Mouse (Mus musculus): Measurements from ENCODE around the gene Lss.

Gene Lss

DNA sequence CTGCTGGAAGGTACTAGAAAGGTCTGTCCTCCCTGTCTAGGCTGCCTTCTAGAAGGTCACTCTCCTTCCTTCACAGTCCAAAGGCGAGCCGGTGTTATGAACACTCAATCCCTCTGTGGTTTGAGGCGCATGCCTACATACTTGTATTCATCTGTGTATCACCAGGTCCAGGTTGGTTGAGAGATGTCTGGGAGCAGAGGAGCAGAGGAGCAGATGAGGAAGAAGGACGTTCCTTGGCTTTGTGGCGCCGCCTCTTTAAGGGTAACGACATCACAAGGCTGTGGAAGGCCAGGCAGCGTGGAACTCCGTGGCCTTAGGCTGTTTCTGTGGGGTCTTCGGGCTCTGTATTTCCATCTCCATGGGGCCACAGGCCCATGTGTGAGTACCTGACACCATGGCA lies 30.6 kb downstream of the Lss start, which contains the start of gene Spatc1l:
Gene Spatc1l (plus strand): TSS at position 301 of the 400 bp plus-strand sequence.
- no peak for DNase-seq (ENCODE audit: low read depth, low spot score)

DNA sequence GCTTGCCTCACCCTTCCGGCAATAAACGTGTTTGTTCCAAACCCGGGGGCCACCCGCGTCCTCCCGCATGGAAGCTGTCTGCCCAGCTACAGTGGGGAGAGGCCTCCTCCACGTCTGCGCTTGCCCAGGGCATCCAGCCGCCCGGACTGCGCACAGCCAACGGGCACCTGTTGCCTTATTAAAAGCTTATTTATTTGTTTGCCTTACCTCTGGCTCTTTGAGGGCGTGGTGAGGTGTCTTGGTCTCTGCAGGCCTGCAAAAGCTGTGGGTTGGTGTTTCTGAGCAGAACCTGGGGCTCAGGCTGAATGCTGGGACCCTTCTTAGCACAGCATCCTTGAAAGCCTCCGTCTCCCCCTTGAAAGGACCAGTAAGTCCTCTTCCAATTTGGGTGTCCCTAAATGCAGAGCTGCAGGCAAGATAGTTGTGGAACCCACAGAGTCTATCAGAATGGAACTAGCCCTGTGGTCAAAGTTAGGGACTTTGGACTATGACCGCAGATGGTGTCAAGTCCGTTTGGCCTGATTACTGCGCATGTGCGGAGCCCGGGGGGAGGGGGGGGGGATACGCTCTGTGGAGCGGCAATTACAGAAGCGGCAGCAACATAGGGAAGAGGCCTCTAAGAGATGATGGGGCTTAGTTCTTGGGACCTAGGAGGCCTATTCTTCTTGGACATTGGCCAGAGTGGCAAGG lies 38.8 kb downstream of the Lss start:
- no peak for DNase-seq (ENCODE audit: low read depth, low spot score)

DNA sequence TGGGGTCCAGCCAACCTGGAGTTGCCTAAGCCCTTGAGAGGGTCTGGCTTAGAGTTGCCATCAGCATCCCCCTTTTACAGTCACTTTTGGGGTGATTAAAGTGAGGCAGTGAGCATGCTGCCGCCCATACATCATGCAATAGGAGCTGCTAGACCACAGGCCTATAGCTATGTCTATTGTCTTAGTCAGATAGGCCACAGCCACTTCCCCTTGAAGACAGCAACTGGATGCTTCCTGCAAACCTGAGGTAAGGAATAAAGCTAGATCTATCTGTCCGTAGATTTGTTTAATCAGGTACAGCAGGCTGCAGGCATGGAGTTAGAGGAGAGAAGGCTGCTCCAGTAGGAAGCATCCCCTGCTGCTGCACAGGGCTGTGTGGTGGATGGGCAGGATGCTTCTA lies 39.7 kb downstream of the Lss start:
- no peak for DNase-seq (ENCODE audit: low read depth, low spot score)

GRCm38 (mm10) chr10:76572151-76572550 lies 40.8 kb downstream of the Lss start:
- DNase-seq (ENCODE audit: low read depth, low spot score) = no peak

DNA sequence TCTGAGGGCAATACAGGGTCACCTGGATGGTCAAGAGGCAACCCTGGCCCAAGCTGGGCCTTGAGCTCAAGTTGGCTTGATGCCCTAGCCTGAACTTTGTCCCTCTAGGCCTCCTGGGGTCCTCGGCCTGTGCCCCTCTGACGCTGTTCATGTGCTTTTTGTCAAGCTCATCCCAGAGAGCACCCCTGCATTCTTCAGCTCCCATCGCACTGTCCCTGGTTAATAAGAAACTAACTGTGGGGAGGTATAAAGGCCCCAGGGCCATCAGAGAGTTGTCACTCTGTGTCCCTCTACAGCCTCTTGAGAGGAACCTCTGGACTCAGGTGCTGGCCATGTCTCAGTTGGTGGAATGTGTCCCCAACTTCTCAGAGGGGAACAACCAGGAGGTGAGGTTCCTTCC lies 44.0 kb downstream of the Lss start, which contains the start of gene Ftcd:
Gene Ftcd (plus strand): TSS at position 275 of the 400 bp plus-strand sequence.
- DNase-seq (ENCODE audit: low read depth, low spot score) = no peak

DNA sequence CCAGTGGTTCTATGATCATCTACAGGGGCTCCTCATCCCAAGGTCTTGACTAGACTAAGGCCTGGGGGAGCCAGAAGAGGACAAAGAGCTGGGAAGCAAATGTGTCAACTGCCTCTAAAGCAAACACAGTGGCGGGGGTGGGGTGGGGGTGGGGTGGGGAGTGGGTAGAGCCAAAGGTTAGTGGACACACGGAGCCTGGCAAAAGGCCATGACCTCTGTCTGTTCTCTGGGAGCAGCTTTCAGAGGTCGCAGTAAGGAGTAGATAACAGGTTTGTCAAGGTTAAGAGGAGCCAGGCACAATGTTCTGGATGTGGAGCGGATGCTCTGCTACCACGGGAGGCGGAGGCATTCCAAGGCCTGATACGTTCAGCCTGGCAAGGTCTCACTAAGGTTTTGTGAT lies 45.5 kb downstream of the Lss start:
- no peak for DNase-seq (ENCODE audit: low read depth, low spot score)

GRCm38 (mm10) chr10:76584138-76584537 lies 52.8 kb downstream of the Lss start:
- no peak for DNase-seq (ENCODE audit: low read depth, low spot score)

DNA sequence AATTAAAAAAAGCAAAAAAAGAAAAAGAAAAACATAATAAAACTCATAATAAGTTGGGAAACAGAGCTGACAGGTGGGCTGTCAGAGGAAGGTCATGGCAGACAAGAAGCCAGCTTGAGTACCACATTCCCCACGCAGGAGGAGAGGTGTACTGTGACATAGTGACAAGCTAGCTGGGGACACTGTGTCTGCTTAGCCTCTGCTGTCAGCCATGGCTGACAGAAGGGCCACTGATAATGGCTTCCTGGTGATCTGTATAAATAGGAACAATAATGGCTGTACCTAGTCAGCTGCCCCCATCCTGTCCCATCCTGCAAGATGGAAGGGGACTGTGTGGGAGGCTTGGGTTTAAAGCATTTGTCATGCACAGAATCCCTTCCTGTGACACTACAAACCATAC lies 54.8 kb downstream of the Lss start:
- DNase-seq (ENCODE audit: low read depth, low spot score) = no peak

- no peak for DNase-seq (ENCODE audit: low read depth, low spot score)
Observed at GRCm38 (mm10) chr10:76590197-76590596, 58.8 kb downstream of the Lss start.

GRCm38 (mm10) chr10:76596338-76596737 lies 65.0 kb downstream of the Lss start:
- no peak for DNase-seq (ENCODE audit: low read depth, low spot score)

DNA sequence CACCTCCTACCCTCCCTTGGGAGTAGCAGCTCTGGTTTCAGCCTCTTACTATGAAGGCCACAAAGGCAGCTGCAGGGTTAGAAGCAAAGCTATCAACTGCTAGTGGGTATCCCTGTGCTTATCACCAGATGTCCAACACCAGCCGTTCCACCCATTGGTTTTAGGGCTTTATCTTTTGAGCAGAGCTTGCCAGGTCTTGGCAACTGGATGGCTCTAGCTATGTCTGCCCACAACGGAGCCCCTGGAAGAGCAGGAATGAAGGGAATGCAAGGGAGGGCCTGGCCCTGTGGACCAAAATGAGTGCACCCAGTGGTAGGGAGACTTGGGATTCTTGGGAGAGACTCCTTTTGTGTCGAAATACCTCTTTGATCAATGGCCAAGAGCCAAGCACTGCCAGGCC lies 71.3 kb downstream of the Lss start:
- no peak for DNase-seq (ENCODE audit: low read depth, low spot score)
